Mouse (Mus musculus) testis, adult 2 months (tissue): Measurements from ENCODE around the gene 6030408B16Rik. TPM values are rescaled to one million over a fixed set of nuclear protein-coding genes. Genes with fewer than 3 reads are reported as not detected.
A peak's percentile ranks its signal among the peaks of the same experiment; 100 is the strongest.

ENCODE experiments used
- H3K27ac ChIP-seq: fragments of 200-500 bp; 2 replicates; pipeline ENCODE4 v1.5.1; 2012; ENCODE audit warnings: low read depth, low read length; ENCODE audit not compliant: control insufficient read depth, insufficient read depth
- H3K27me3 ChIP-seq: fragments of 200-500 bp; 2 replicates; pipeline ENCODE4 v1.6.1; 2012; ENCODE audit warnings: mild to moderate bottlenecking, low read length, moderate library complexity; ENCODE audit not compliant: control insufficient read depth, insufficient read depth
- H3K36me3 ChIP-seq: fragments of 200-500 bp; 2 replicates; pipeline ENCODE4 v1.6.1; 2012; ENCODE audit warnings: mild to moderate bottlenecking, low read length; ENCODE audit not compliant: control insufficient read depth, insufficient read depth
- H3K4me1 ChIP-seq: fragments of 200-500 bp; 2 replicates; pipeline ENCODE4 v1.6.1; 2012; ENCODE audit warnings: low read length; ENCODE audit not compliant: control insufficient read depth, insufficient read depth
- H3K4me3 ChIP-seq: fragments of 200-500 bp; 2 replicates; pipeline ENCODE4 v1.5.1; 2012; ENCODE audit warnings: low read depth, mild to moderate bottlenecking, low read length, moderate library complexity, mixed read lengths; ENCODE audit not compliant: control insufficient read depth
- CTCF ChIP-seq: fragments of 200-500 bp; IDR thresholded peaks from 2 replicates; pipeline ENCODE4 v1.5.1; 2012; ENCODE audit warnings: low read depth, mild to moderate bottlenecking, inconsistent platforms, low read length, moderate library complexity; ENCODE audit not compliant: control insufficient read depth, insufficient read depth, insufficient replicate concordance
- POLR2A ChIP-seq: fragments of 200-500 bp; IDR thresholded peaks from 2 replicates; pipeline ENCODE4 v1.6.1; 2012; ENCODE audit warnings: low read depth, mild to moderate bottlenecking, inconsistent platforms, low read length, moderate library complexity; ENCODE audit not compliant: control insufficient read depth
- polyA plus RNA-seq: library from polyadenylated mRNA; depleted of rRNA; stranded (reverse); fragments of >200 nt; gene quantifications from 2 replicates; pipeline ENCODE4 v1.2.3, GENCODE M21; 2012

6030408B16Rik gene
- polyA plus RNA-seq, 1 experiment: 10.4 TPM

GRCm38 (mm10) chr15:101325991-101326534 lies 33.1 kb downstream of the 6030408B16Rik start:
- H3K27ac ChIP-seq: no peak overlapping the region
- TF ChIP-seq POLR2A (no peak), CTCF (no peak)
- no peak overlapping the region for H3K4me3 ChIP-seq
- H3K36me3 ChIP-seq: no peaks in the 10 kb centered on the region
- peaks cover 13% of the 10 kb centered on the region for H3K4me1 ChIP-seq
- no peaks in the 10 kb centered on the region for H3K27me3 ChIP-seq

- peak overlapping the region; percentile 23 for H3K4me3 ChIP-seq
- no peaks in the 10 kb centered on the region for H3K36me3 ChIP-seq
- peak; percentile 97 for TF ChIP-seq CTCF
- TF ChIP-seq POLR2A: no peak
- H3K27me3 ChIP-seq: no peaks in the 10 kb centered on the region
- no peak overlapping the region for H3K27ac ChIP-seq
- peaks cover 13% of the 10 kb centered on the region for H3K4me1 ChIP-seq
These were observed 34.3 kb downstream of the 6030408B16Rik start for GRCm38 (mm10) chr15:101327282-101327681.

- H3K27ac ChIP-seq: no peak overlapping the region
- TF ChIP-seq POLR2A (no peak), CTCF (no peak)
- peaks cover 11% of the 10 kb centered on the region for H3K4me1 ChIP-seq
These were observed 36.0 kb downstream of the 6030408B16Rik start for GRCm38 (mm10) chr15:101328876-101329563.

GRCm38 (mm10) chr15:101329564-101329892 lies 36.5 kb downstream of the 6030408B16Rik start:
- TF ChIP-seq POLR2A (no peak), CTCF (no peak)
- Histone ChIP-seq H3K27ac (no peak overlapping the region), H3K36me3 (no peaks in the 10 kb centered on the region), H3K4me1 (peaks cover 11% of the 10 kb centered on the region), H3K4me3 (no peak overlapping the region), H3K27me3 (no peaks in the 10 kb centered on the region)

More at GRCm38 (mm10) chr15:101328876-101329563, 36.0 kb downstream of the 6030408B16Rik start:
- Histone ChIP-seq H3K36me3 (no peaks in the 10 kb centered on the region), H3K4me3 (no peak overlapping the region), H3K27me3 (no peaks in the 10 kb centered on the region)

GRCm38 (mm10) chr15:101331090-101331489 lies 38.1 kb downstream of the 6030408B16Rik start:
- no peaks in the 10 kb centered on the region for H3K27me3 ChIP-seq
- H3K4me1 ChIP-seq: peaks cover 11% of the 10 kb centered on the region
- no peak overlapping the region for H3K27ac ChIP-seq
- TF ChIP-seq POLR2A: no peak
- no peak for TF ChIP-seq CTCF
- no peaks in the 10 kb centered on the region for H3K36me3 ChIP-seq
- no peak overlapping the region for H3K4me3 ChIP-seq

GRCm38 (mm10) chr15:101332370-101332769 lies 39.4 kb downstream of the 6030408B16Rik start:
- Histone ChIP-seq H3K27me3 (no peaks in the 10 kb centered on the region), H3K4me3 (no peak overlapping the region), H3K4me1 (peaks cover 6% of the 10 kb centered on the region), H3K36me3 (no peaks in the 10 kb centered on the region), H3K27ac (no peak overlapping the region)
- TF ChIP-seq CTCF: no peak
- TF ChIP-seq POLR2A: no peak

- Histone ChIP-seq H3K36me3 (no peaks in the 10 kb centered on the region), H3K4me3 (no peak overlapping the region), H3K27ac (no peak overlapping the region), H3K4me1 (peaks cover 2% of the 10 kb centered on the region; the same call in 1 of the 2 replicates), H3K27me3 (no peaks in the 10 kb centered on the region)
- TF ChIP-seq POLR2A: no peak
- TF ChIP-seq CTCF: no peak
These were observed 40.2 kb downstream of the 6030408B16Rik start for GRCm38 (mm10) chr15:101333165-101333564.
